Mouse (Mus musculus) lung, postnatal 0 days (tissue): ENCODE results near the gene Tssk3.

Source experiments
- CTCF ChIP-seq: IDR thresholded peaks from 2 replicates; pipeline ENCODE4 v1.5.1; 2016; ENCODE audit warnings: antibody characterized with exemption, mild to moderate bottlenecking
- EP300 ChIP-seq: IDR thresholded peaks from 2 replicates; pipeline ENCODE4 v1.6.1; 2016; ENCODE audit warnings: antibody characterized with exemption, mild to moderate bottlenecking, control low read depth

DNA sequence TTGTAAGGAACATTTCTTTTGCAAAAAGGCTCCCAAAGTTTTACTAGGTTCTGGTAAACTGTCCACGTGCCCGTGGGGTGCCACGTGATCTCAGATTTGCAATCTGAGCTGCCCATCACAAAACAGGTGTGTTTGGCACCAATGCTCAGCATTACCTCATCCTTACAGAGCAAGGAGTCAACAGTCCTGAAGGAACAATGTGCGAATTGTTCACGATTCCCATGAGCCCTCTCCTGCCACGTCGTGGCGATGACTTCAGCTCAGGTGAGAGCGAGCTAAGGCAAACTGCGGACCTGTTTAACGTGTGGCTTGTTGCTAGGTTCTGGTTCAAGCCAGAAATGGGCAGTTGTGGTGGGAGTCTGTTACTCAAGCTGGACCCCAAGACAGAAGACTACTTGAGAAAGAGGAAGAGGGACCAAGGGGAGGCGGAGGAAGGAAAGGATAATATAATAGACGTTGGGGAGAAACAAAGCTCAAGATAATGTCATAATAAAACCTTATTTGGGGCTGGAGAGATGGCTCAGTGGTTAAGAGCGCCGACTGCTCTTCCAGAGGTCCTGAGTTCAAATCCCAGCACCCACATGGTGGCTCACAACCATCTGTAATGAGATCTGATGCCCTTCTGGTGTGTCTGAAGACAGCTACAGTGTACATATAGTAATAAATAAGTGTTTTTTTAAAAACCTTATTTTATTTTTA lies 39.2 kb downstream of the Tssk3 start:
- 0 out of 2 replicates have a peak, but pooled peaks have one; percentile 15 for TF ChIP-seq CTCF
- no peak for TF ChIP-seq EP300
